Mouse (Mus musculus) midbrain, embryonic 16.5 days (tissue): ENCODE data around the gene Npr2. TPM values are rescaled to one million over a fixed set of nuclear protein-coding genes. Genes with fewer than 3 reads are reported as not detected.
"Not testable (repeated sequence)": the region's sequence is repeated elsewhere in the genome, so short reads cannot be mapped to it uniquely, and the experiment has no call there.

Source experiments
- ATAC-seq: fragments of 200-750 bp; cut with Nextera tagmentation; 2 replicates; pipeline ENCODE4 v1.8.0; 2017; ENCODE audit warnings: moderate TSS enrichment
- H3K27ac ChIP-seq: fragments of 300-500 bp; sonication (generic); 2 replicates; pipeline ENCODE4 v1.5.1; 2014; ENCODE audit warnings: mild to moderate bottlenecking, low read length, mixed read lengths
- H3K27me3 ChIP-seq: fragments of 300-500 bp; sonication (generic); 2 replicates; pipeline ENCODE4 v1.6.1; 2014; ENCODE audit warnings: low read depth, low read length, mixed read lengths; ENCODE audit not compliant: control insufficient read depth, insufficient read depth
- H3K36me3 ChIP-seq: fragments of 300-500 bp; sonication (generic); 2 replicates; pipeline ENCODE4 v1.6.1; 2014; ENCODE audit warnings: mild to moderate bottlenecking, low read length, moderate library complexity, mixed read lengths; ENCODE audit not compliant: control insufficient read depth, insufficient read depth
- H3K4me1 ChIP-seq: fragments of 300-500 bp; sonication (generic); 2 replicates; pipeline ENCODE4 v1.6.1; 2014; ENCODE audit warnings: mild to moderate bottlenecking, low read length, mixed read lengths; ENCODE audit not compliant: control insufficient read depth, insufficient read depth
- H3K4me2 ChIP-seq: fragments of 300-500 bp; sonication (generic); 2 replicates; pipeline ENCODE4 v1.6.1; 2014; ENCODE audit warnings: mild to moderate bottlenecking, low read length, mixed read lengths
- H3K4me3 ChIP-seq: fragments of 300-500 bp; sonication (generic); 2 replicates; pipeline ENCODE4 v1.5.1; 2014; ENCODE audit warnings: low read depth, mild to moderate bottlenecking, low read length, moderate library complexity, mixed read lengths
- H3K9ac ChIP-seq: fragments of 300-500 bp; sonication (generic); 2 replicates; pipeline ENCODE4 v1.6.1; 2014; ENCODE audit warnings: low read depth, low read length, mixed read lengths
- H3K9me3 ChIP-seq: fragments of 300-500 bp; sonication (generic); replicated peaks from 2 replicates; pipeline ENCODE4 v1.6.1; 2014; ENCODE audit warnings: mild to moderate bottlenecking, low read length, mixed read lengths; ENCODE audit not compliant: control insufficient read depth, poor library complexity, severe bottlenecking
- WGBS: fragments of 180-500 bp; shearing (Covaris S2); extraction: QIAGEN DNeasy Blood & Tissue Kit; methylation state at CpG from one replicate; pipeline ENCODE4 v1.1.7; 2014; 5-methylcytosine and 5-hydroxymethylcytosine counted together
- polyA plus RNA-seq: library from polyadenylated mRNA; unstranded; fragments of >200 nt; fragmentation: Nextera tagmentation; extraction: Ambion mirVana; gene quantifications from 2 replicates; pipeline ENCODE4 v1.2.1, GENCODE M21; 2015

Gene Npr2
- polyA plus RNA-seq, 1 experiment from 2014 or later = 13.5 TPM

DNA sequence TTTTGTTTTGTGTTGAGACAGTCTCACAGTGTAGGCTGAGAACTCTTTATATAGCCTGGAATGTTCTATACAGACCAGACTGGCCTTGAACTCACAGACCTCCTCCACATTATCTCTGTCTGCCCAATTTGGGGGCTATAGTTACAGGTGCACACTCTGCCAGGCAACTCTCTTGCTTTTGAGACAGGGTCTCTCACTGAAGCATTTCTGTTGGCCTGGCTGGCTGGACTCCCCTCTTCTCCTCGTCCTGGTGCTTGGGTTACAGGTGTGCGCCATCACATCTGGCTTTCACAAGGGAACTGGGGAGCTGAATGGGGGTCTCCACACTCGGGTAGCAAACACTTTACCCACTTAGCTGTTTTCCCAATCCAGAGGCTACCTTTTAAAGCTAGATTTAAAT, 39.8 kb upstream of the Npr2 start:
- Histone ChIP-seq H3K4me2 (no peak overlapping the region), H3K27ac (no peak overlapping the region), H3K4me3 (no peak overlapping the region), H3K27me3 (no peaks in the 10 kb centered on the region), H3K36me3 (no peaks in the 10 kb centered on the region), H3K9me3 (no peaks in the 10 kb centered on the region), H3K4me1 (no peaks in the 10 kb centered on the region), H3K9ac (no peak overlapping the region)
- 80% methylated on average over 3 of the region's 3 CpGs for WGBS
- ATAC-seq = no peak

- Histone ChIP-seq H3K4me2 (no peak overlapping the region), H3K4me1 (no peaks in the 10 kb centered on the region), H3K4me3 (no peak overlapping the region), H3K27ac (no peak overlapping the region), H3K27me3 (no peaks in the 10 kb centered on the region), H3K9ac (no peak overlapping the region), H3K9me3 (no peaks in the 10 kb centered on the region), H3K36me3 (no peaks in the 10 kb centered on the region)
- WGBS = 69% methylated on average over 3 of the region's 3 CpGs
- ATAC-seq = no peak
These were observed 38.3 kb upstream of the Npr2 start for GRCm38 (mm10) chr4:43593453-43593852.

GRCm38 (mm10) chr4:43596597-43596996, 35.1 kb upstream of the Npr2 start:
- H3K27ac ChIP-seq, H3K9ac ChIP-seq, H3K27me3 ChIP-seq, H3K36me3 ChIP-seq, H3K9me3 ChIP-seq, H3K4me3 ChIP-seq, ATAC-seq, H3K4me1 ChIP-seq, H3K4me2 ChIP-seq: not testable (repeated sequence)
- WGBS = 88% methylated on average over 2 of the region's 2 CpGs

DNA sequence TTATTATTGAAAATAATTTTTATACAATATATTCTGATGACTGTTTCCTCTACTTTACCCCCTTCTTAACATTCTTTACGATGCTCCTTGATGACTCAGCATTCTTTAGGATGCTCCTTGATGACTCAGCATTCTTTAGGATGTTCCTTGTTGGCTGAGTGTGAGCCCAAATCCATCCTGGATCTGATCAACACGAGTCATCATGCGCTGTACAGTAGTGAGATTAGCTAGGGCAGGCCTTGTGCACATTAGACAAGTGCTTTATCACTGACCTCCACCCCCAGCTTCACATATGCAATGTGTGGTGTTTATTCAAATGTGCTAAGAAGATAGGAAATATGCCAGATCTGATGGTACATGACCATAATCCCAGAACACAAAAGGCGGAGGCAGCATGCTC, 33.5 kb upstream of the Npr2 start:
- Histone ChIP-seq H3K4me1 (no peaks in the 10 kb centered on the region), H3K9ac (no peak overlapping the region), H3K27me3 (no peaks in the 10 kb centered on the region), H3K9me3 (no peaks in the 10 kb centered on the region), H3K4me3 (no peak overlapping the region), H3K4me2 (no peak overlapping the region), H3K36me3 (no peaks in the 10 kb centered on the region), H3K27ac (no peak overlapping the region)
- no peak for ATAC-seq
- 84% methylated on average over 4 of the region's 4 CpGs for WGBS

GRCm38 (mm10) chr4:43598650-43599380, 32.9 kb upstream of the Npr2 start:
- H3K9me3 ChIP-seq = no peaks in the 10 kb centered on the region
- ATAC-seq = no peak
- no peaks in the 10 kb centered on the region for H3K36me3 ChIP-seq
- H3K27ac ChIP-seq = no peak overlapping the region
- H3K27me3 ChIP-seq = no peaks in the 10 kb centered on the region
- no peaks in the 10 kb centered on the region for H3K4me1 ChIP-seq
- H3K4me3 ChIP-seq = no peak overlapping the region
- H3K4me2 ChIP-seq = no peak overlapping the region
- H3K9ac ChIP-seq = no peak overlapping the region
- WGBS = 93% methylated on average over 7 of the region's 7 CpGs

DNA sequence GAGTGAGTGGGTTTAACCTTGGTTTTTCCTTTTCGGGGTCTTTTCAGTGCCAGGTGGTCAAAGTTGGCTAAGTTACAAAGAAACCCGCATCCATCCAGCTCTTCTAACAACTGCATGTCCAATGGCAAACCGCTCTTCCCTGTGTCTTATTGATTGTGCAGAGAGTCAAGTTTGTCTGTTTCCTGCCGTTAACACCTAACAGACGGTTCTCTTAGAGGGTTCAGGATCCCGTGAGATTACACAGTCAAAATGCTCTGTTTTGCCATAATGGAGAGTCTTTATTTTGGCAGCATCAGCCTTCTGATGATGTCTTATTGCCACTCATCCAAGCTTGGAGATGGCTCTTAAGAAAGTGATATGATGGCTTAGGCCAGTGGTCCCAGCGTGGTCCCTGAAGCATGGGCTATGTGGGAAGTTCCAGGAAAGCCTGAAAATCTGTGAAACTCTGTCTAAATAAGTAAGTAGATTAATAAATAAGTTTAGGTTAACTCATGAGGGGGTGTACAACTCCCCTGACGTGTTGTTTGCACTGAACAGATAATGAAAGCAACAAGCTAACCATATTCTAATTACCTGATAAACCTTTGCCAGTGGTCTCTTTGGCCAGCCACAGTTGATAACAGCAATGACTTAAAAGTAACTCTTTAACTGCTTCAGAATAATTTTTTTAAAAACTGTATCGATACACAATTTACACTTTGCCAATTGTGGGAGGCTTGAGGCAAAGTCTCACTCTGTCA, 31.4 kb upstream of the Npr2 start:
- no peaks in the 10 kb centered on the region for H3K4me1 ChIP-seq
- no peak overlapping the region for H3K27ac ChIP-seq
- H3K36me3 ChIP-seq = no peaks in the 10 kb centered on the region
- no peak overlapping the region for H3K4me3 ChIP-seq
- H3K9ac ChIP-seq = no peak overlapping the region
- WGBS = 83% methylated on average over 9 of the region's 9 CpGs
- ATAC-seq = no peak
- no peaks in the 10 kb centered on the region for H3K9me3 ChIP-seq
- no peaks in the 10 kb centered on the region for H3K27me3 ChIP-seq
- H3K4me2 ChIP-seq = no peak overlapping the region

DNA sequence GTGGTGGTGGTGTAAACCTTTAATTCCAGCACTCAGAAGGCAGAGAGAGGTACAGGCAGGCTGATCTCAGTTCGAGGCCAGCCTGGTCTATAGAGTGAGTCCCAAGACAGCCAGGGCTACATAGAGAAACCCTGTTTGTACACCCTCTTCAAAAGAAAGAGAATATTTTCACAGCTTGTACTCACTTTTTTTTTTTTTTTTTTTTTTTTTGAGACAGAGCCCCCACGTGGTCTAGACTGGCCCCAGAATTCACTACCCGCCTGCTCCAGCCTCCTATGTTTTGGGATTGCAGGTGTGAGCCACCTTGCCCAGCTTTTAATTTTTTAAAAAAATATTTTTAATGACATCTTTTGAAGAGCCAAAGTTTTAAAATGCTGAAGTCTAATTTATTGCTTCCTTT, 27.6 kb upstream of the Npr2 start:
- ATAC-seq = no peak
- Histone ChIP-seq H3K4me2 (no peak overlapping the region), H3K9me3 (no peaks in the 10 kb centered on the region), H3K27me3 (no peaks in the 10 kb centered on the region), H3K4me1 (no peaks in the 10 kb centered on the region), H3K4me3 (no peak overlapping the region), H3K9ac (no peak overlapping the region), H3K27ac (no peak overlapping the region), H3K36me3 (no peaks in the 10 kb centered on the region)
- 54% methylated on average over 3 of the region's 3 CpGs for WGBS

- Histone ChIP-seq H3K4me1 (no peaks in the 10 kb centered on the region), H3K9me3 (no peaks in the 10 kb centered on the region)
- no peak for ATAC-seq
These were observed 26.7 kb upstream of the Npr2 start for GRCm38 (mm10) chr4:43604751-43605685.

More at GRCm38 (mm10) chr4:43604751-43605685, 26.7 kb upstream of the Npr2 start:
- Histone ChIP-seq H3K27ac (no peak overlapping the region), H3K9ac (no peak overlapping the region), H3K36me3 (no peaks in the 10 kb centered on the region), H3K27me3 (no peaks in the 10 kb centered on the region), H3K4me3 (no peak overlapping the region), H3K4me2 (no peak overlapping the region)
- 81% methylated on average over 9 of the region's 9 CpGs for WGBS
